Mouse (Mus musculus) liver, embryonic 14.5 days (tissue): ENCODE data around the gene Dcaf11.

Experiments
- CTCF ChIP-seq: IDR thresholded peaks from 2 replicates; pipeline ENCODE4 v1.5.1; 2016; ENCODE audit warnings: antibody characterized with exemption, low read depth, control low read depth
- EP300 ChIP-seq: IDR thresholded peaks from 2 replicates; pipeline ENCODE4 v1.6.1; 2016; ENCODE audit warnings: antibody characterized with exemption, low read depth

GRCm38 (mm10) chr14:55592226-55592625, 32.4 kb downstream of the Dcaf11 start:
- TF ChIP-seq EP300 (no peak), CTCF (no peak)
